In the genomic region with DNA sequence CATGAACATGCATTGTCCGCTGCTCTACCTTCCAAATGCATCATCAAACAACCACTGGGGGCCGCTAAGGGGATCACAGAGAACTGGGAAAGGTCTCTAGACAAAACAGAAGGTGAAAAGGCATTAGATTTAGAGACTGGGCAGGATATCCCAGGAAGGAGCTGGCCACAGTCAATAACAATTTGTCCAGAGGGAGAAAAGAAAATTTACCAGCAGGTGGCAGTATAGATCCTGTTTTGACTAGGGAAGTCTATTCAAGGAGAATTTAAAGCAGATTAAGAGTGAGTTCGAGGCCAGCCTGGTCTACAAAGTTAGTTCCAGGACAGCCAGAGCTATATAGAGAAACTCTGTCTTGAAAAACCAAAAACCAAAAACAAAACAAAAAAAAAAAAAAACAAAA, we compare ENCODE assay signal across 9 mouse cellular contexts.
DNase-seq lines count a peak whose midpoint lies in the region; ATAC-seq lines count a peak whose summit lies in the region.
"Had no signal": no experiment of that assay in that cellular context is flagged by ENCODE, and none has a peak within 500 bp of the region (broad histone marks: within the 10 kb centered on the region; RNA-seq: fewer than 3 reads in every experiment).

No protein-coding gene starts in this region.

- no peak overlapping the region for H3K4me3 ChIP-seq in heart, embryonic 12.5 days
- no peak overlapping the region for H3K4me3 ChIP-seq in midbrain, embryonic 11.5 days (ENCODE audit: low read depth, low read length)
- no peak overlapping the region for H3K4me3 ChIP-seq in midbrain, embryonic 13.5 days (replicated peaks)
- no peak overlapping the region for H3K4me3 ChIP-seq in forebrain, embryonic 16.5 days (replicated peaks; ENCODE audit: low read length)

- H3K36me3 ChIP-seq in heart, embryonic 12.5 days: no peaks in the 10 kb centered on the region
- H3K36me3 ChIP-seq in midbrain, embryonic 11.5 days (ENCODE audit: control insufficient read depth, insufficient read depth, low read length): no peaks in the 10 kb centered on the region
- no peaks in the 10 kb centered on the region for H3K36me3 ChIP-seq in midbrain, embryonic 13.5 days
- no peaks in the 10 kb centered on the region for H3K36me3 ChIP-seq in forebrain, embryonic 16.5 days (ENCODE audit: control insufficient read depth, insufficient read depth)

- intact Hi-C loops in heart, postnatal 10 days (cut with DNase I): loop anchor here (1.0 kb wide), 1 partner anchor 326 kb away; no protein-coding TSS in a partner anchor

- H3K9ac ChIP-seq in heart, embryonic 12.5 days: no peak overlapping the region
- H3K9ac ChIP-seq in midbrain, embryonic 11.5 days (ENCODE audit: low read length): no peak overlapping the region
- no peak overlapping the region for H3K9ac ChIP-seq in midbrain, embryonic 13.5 days (replicated peaks)
- no peak overlapping the region for H3K9ac ChIP-seq in forebrain, embryonic 16.5 days (replicated peaks; ENCODE audit: low read depth, low read length)

- no peak for ATAC-seq in heart, embryonic 12.5 days (ENCODE audit: insufficient number of reproducible peaks, low FRiP score)
- ATAC-seq in midbrain, embryonic 11.5 days (ENCODE audit: low FRiP score): no peak
- no peak for ATAC-seq in midbrain, embryonic 13.5 days
- ATAC-seq in megakaryocyte progenitor cell, adult 5-6 weeks (replicated peaks; ENCODE audit: poor library complexity): peak; percentile 52; the same call in 1 of the 2 replicates
- no peak for ATAC-seq in erythroblast, adult 5-6 weeks (replicated peaks; ENCODE audit: low FRiP score, poor library complexity, severe bottlenecking)
- no peak for ATAC-seq in forebrain, embryonic 16.5 days

- no peak overlapping the region for H3K4me2 ChIP-seq in heart, embryonic 12.5 days
- H3K4me2 ChIP-seq in midbrain, embryonic 11.5 days: no peak overlapping the region
- no peak overlapping the region for H3K4me2 ChIP-seq in midbrain, embryonic 13.5 days (replicated peaks)
- H3K4me2 ChIP-seq in forebrain, embryonic 16.5 days (ENCODE audit: low read length): no peak overlapping the region

- H3K9me3 ChIP-seq in heart, embryonic 12.5 days (replicated peaks): no peaks in the 10 kb centered on the region
- no peaks in the 10 kb centered on the region for H3K9me3 ChIP-seq in midbrain, embryonic 11.5 days (ENCODE audit: control insufficient read depth, low read length)
- H3K9me3 ChIP-seq in midbrain, embryonic 13.5 days: no peaks in the 10 kb centered on the region
- no peaks in the 10 kb centered on the region for H3K9me3 ChIP-seq in forebrain, embryonic 16.5 days (ENCODE audit: control insufficient read depth, low read length)

- H3K4me1 ChIP-seq in heart, embryonic 12.5 days (replicated peaks): no peaks in the 10 kb centered on the region
- no peaks in the 10 kb centered on the region for H3K4me1 ChIP-seq in midbrain, embryonic 11.5 days (ENCODE audit: control insufficient read depth, insufficient read depth, low read length)
- no peaks in the 10 kb centered on the region for H3K4me1 ChIP-seq in midbrain, embryonic 13.5 days (replicated peaks)
- no peaks in the 10 kb centered on the region for H3K4me1 ChIP-seq in forebrain, embryonic 16.5 days (replicated peaks; ENCODE audit: control insufficient read depth, insufficient read depth, low read length)

- no peak overlapping the region for H3K27ac ChIP-seq in heart, embryonic 12.5 days (ENCODE audit: poor library complexity, severe bottlenecking)
- H3K27ac ChIP-seq in midbrain, embryonic 11.5 days (ENCODE audit: low read depth, low read length): no peak overlapping the region
- no peak overlapping the region for H3K27ac ChIP-seq in midbrain, embryonic 13.5 days
- H3K27ac ChIP-seq in forebrain, embryonic 16.5 days (ENCODE audit: low read length): no peak overlapping the region

- 46% methylated on average over 3 of the region's 3 CpGs for WGBS in heart, embryonic 12.5 days
- 58% methylated on average over 3 of the region's 3 CpGs for WGBS in midbrain, embryonic 11.5 days
- 56% methylated on average over 3 of the region's 3 CpGs for WGBS in midbrain, embryonic 13.5 days
- WGBS in forebrain, embryonic 16.5 days: 46% methylated on average over 3 of the region's 3 CpGs

- peak; percentile 20 to 44 for DNase-seq in heart, postnatal 10 days
- peak; percentile 88 for DNase-seq in midbrain, embryonic 11.5 days (ENCODE audit: low spot score, missing footprints)
- DNase-seq in adipocyte (ENCODE audit: low spot score): peak; percentile 67
- DNase-seq: right cerebral cortex, postnatal 4 days had no signal

- no peaks in the 10 kb centered on the region for H3K27me3 ChIP-seq in heart, embryonic 12.5 days (replicated peaks)
- H3K27me3 ChIP-seq in midbrain, embryonic 11.5 days (ENCODE audit: control insufficient read depth, insufficient read depth, low read length): no peaks in the 10 kb centered on the region
- no peaks in the 10 kb centered on the region for H3K27me3 ChIP-seq in midbrain, embryonic 13.5 days
- H3K27me3 ChIP-seq in forebrain, embryonic 16.5 days (replicated peaks; ENCODE audit: control insufficient read depth, insufficient read depth, low read length): no peaks in the 10 kb centered on the region

Comparison
In these comparisons a context has a peak if more than half of its experiments do, and no peak if none do; other contexts are left out.
1. DNase-seq: peak in every context shown above with its lines; median percentile 88 in midbrain, embryonic 11.5 days; 67 in adipocyte; 32 in heart, postnatal 10 days.